Mouse (Mus musculus) limb, embryonic 11.5 days (tissue): ENCODE data around the gene A230072I06Rik. TPM values are rescaled to one million over a fixed set of nuclear protein-coding genes. Genes with fewer than 3 reads are reported as not detected.

Experiments used
- ATAC-seq: fragments of 200-750 bp; cut with Nextera tagmentation; 2 replicates; pipeline ENCODE4 v1.8.0; 2017; ENCODE audit warnings: low read depth; ENCODE audit not compliant: insufficient number of reproducible peaks, low FRiP score, low TSS enrichment
- DNase-seq: peaks from one replicate; pipeline ENCODE4 v3.0.0-alpha.2; 2015; ENCODE audit warnings: low spot score
- H3K27ac ChIP-seq: fragments of 300-500 bp; sonication (generic); replicated peaks from 2 replicates; pipeline ENCODE4 v1.5.1; 2014; ENCODE audit warnings: low read depth, mild to moderate bottlenecking, low read length
- H3K27me3 ChIP-seq: fragments of 300-500 bp; sonication (generic); 2 replicates; pipeline ENCODE4 v1.6.1; 2014; ENCODE audit warnings: mild to moderate bottlenecking, low read length, mixed read lengths; ENCODE audit not compliant: control insufficient read depth, insufficient read depth
- H3K36me3 ChIP-seq: fragments of 300-500 bp; sonication (generic); 2 replicates; pipeline ENCODE4 v1.6.1; 2014; ENCODE audit warnings: mild to moderate bottlenecking, low read length, moderate library complexity, mixed read lengths; ENCODE audit not compliant: control insufficient read depth, insufficient read depth
- H3K4me1 ChIP-seq: fragments of 300-500 bp; sonication (generic); 2 replicates; pipeline ENCODE4 v1.6.1; 2014; ENCODE audit warnings: low read length, mixed read lengths; ENCODE audit not compliant: control insufficient read depth, insufficient read depth
- H3K4me2 ChIP-seq: fragments of 300-500 bp; sonication (generic); 2 replicates; pipeline ENCODE4 v1.6.1; 2014; ENCODE audit warnings: low read depth, mild to moderate bottlenecking, moderate library complexity; ENCODE audit not compliant: severe bottlenecking
- H3K4me3 ChIP-seq: fragments of 300-500 bp; sonication (generic); 2 replicates; pipeline ENCODE4 v1.5.1; 2014; ENCODE audit warnings: low read depth, low read length
- H3K9ac ChIP-seq: fragments of 300-500 bp; sonication (generic); 2 replicates; pipeline ENCODE4 v1.6.1; 2014; ENCODE audit warnings: mild to moderate bottlenecking, low read length
- H3K9me3 ChIP-seq: fragments of 300-500 bp; sonication (generic); 2 replicates; pipeline ENCODE4 v1.6.1; 2016; ENCODE audit warnings: low read length; ENCODE audit not compliant: control insufficient read depth
- WGBS: fragments of 180-500 bp; shearing (Covaris S2); extraction: QIAGEN DNeasy Blood & Tissue Kit; methylation state at CpG from one replicate; pipeline ENCODE4 v1.1.7; 2014; 5-methylcytosine and 5-hydroxymethylcytosine counted together
- polyA plus RNA-seq: library from polyadenylated mRNA; unstranded; fragments of >200 nt; fragmentation: Nextera tagmentation; extraction: Ambion mirVana; gene quantifications from 2 replicates; pipeline ENCODE4 v1.2.1, GENCODE M21; 2014

A230072I06Rik gene
- not detected in 2 replicates for polyA plus RNA-seq

DNA sequence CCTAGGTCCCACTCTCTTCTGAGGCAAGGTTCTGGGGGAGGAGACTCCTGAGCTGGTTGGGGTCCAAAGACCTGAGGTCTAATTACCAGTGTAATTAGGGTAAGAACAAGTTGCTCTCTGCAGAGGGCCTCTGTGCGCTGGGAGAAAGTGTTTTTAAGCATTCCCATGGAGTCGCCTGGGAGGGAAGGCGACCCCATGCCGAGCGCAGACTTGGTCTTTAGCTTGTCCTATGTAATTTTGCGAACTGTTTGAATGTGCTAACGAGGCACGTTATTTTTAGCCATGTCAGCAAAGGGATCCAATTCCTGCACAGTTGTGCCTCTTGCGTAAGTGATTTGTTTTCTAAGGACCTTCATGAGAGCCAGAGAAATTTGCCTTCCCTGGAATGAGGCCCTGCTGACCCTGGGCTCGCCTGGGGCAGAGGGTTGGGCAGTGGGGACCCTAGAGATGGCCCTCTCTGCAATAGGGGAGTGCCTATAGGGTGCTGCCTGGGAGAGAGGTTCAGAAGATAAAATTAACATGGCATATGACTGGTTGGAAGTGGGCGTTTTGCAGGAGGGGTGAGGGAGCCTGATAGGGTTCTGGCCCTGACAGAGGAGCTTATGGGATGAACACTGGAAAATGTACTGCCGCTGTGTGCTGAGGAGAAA is at the start of gene A230072I06Rik:
TSS of gene A230072I06Rik (plus strand) at position 157 of the 650 bp plus-strand sequence.
- Histone ChIP-seq H3K4me3 (no peak within 1 kb of the TSS), H3K4me2 (no peak within 1 kb of the TSS), H3K27me3 (0 out of 2 replicates have a peak, but pooled peaks cover 2% of the 10 kb centered on the region), H3K36me3 (no peaks in the 10 kb centered on the region), H3K9me3 (no peaks in the 10 kb centered on the region), H3K9ac (no peak within 1 kb of the TSS), H3K27ac (no peak within 1 kb of the TSS), H3K4me1 (peaks cover 13% of the 10 kb centered on the region)
- ATAC-seq (no peak), DNase-seq (peak; percentile 33)
- WGBS: 20% methylated on average over 12 of the region's 12 CpGs

GRCm38 (mm10) chr8:12234039-12234438 is 44.6 kb upstream of the A230072I06Rik start:
- Histone ChIP-seq H3K27ac (no peak overlapping the region), H3K4me2 (no peak overlapping the region), H3K9ac (no peak overlapping the region), H3K9me3 (no peaks in the 10 kb centered on the region), H3K36me3 (no peaks in the 10 kb centered on the region), H3K4me3 (no peak overlapping the region), H3K27me3 (no peaks in the 10 kb centered on the region), H3K4me1 (peaks cover 6% of the 10 kb centered on the region)
- ATAC-seq: no peak
- peak; percentile 49 for DNase-seq
- WGBS: 14% methylated on average over 11 of the region's 11 CpGs

DNA sequence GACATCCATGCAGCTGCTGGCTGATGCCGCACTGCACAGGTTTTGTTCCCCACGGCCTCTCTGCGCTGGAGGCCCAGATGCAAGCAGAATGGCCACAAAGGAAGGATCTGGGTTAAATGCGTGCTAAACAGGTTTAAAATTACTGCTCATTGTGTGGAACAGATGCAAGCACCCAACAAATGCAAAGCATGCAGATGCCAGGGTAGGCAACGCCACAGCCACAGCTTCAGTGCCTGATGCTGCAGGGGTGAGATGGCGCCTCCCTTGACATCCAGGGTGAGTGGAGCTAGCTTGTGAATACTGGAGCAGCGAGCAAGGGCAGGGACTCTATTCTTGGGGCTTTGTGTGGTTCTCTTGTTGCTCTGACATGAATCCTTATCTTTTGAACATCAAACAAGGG is 39.8 kb upstream of the A230072I06Rik start:
- DNase-seq (no peak), ATAC-seq (no peak)
- WGBS: 83% methylated on average over 7 of the region's 7 CpGs
- no peaks in the 10 kb centered on the region for H3K36me3 ChIP-seq
- no peaks in the 10 kb centered on the region for H3K27me3 ChIP-seq
- H3K4me2 ChIP-seq: no peak overlapping the region
- H3K4me3 ChIP-seq: no peak overlapping the region
- H3K4me1 ChIP-seq: peaks cover 5% of the 10 kb centered on the region
- no peaks in the 10 kb centered on the region for H3K9me3 ChIP-seq
- no peak overlapping the region for H3K27ac ChIP-seq
- H3K9ac ChIP-seq: no peak overlapping the region

DNA sequence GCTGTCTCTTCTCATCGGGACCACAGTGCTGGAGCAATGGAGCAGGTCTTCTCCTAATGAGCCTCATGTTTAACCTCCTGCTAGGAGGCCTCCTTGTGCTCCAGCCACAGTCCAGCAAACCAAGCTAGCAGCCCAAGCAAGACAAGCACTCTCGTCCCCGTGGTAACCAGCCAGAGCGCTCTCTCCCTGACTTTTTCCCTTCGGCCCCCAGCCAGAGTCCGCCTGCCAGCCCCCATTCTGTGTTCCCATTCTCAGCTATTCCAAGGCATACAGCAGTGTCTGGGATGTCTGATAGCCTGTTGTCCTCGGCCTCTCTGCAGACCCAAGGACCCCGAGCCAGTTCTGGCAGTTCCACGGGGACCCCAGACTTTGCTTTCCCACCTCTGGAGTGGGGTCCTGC is 38.5 kb upstream of the A230072I06Rik start:
- H3K27me3 ChIP-seq: no peaks in the 10 kb centered on the region
- no peak overlapping the region for H3K4me3 ChIP-seq
- no peaks in the 10 kb centered on the region; the same call in 1 of the 2 replicates for H3K4me1 ChIP-seq
- no peak overlapping the region for H3K9ac ChIP-seq
- no peak overlapping the region for H3K4me2 ChIP-seq
- H3K36me3 ChIP-seq: no peaks in the 10 kb centered on the region
- ATAC-seq (no peak), DNase-seq (no peak)
- no peaks in the 10 kb centered on the region for H3K9me3 ChIP-seq
- no peak overlapping the region for H3K27ac ChIP-seq
- WGBS: 72% methylated on average over 9 of the region's 9 CpGs

GRCm38 (mm10) chr8:12243746-12244145 is 34.9 kb upstream of the A230072I06Rik start:
- Histone ChIP-seq H3K9ac (no peak overlapping the region), H3K27ac (no peak overlapping the region), H3K9me3 (no peaks in the 10 kb centered on the region), H3K4me1 (no peaks in the 10 kb centered on the region; the same call in 1 of the 2 replicates), H3K27me3 (no peaks in the 10 kb centered on the region), H3K4me2 (no peak overlapping the region), H3K4me3 (no peak overlapping the region), H3K36me3 (no peaks in the 10 kb centered on the region)
- no peak for ATAC-seq
- 83% methylated on average over 1 of the region's 1 CpGs for WGBS
- DNase-seq: no peak

- no peak overlapping the region for H3K27ac ChIP-seq
- H3K27me3 ChIP-seq: no peaks in the 10 kb centered on the region
- DNase-seq (no peak), ATAC-seq (no peak)
- H3K36me3 ChIP-seq: no peaks in the 10 kb centered on the region
- 88% methylated on average over 2 of the region's 2 CpGs for WGBS
- H3K4me3 ChIP-seq: no peak overlapping the region
- H3K9ac ChIP-seq: no peak overlapping the region
- no peaks in the 10 kb centered on the region for H3K9me3 ChIP-seq
- H3K4me2 ChIP-seq: no peak overlapping the region
- H3K4me1 ChIP-seq: no peaks in the 10 kb centered on the region
Measured at GRCm38 (mm10) chr8:12259890-12260289, 18.7 kb upstream of the A230072I06Rik start.

DNA sequence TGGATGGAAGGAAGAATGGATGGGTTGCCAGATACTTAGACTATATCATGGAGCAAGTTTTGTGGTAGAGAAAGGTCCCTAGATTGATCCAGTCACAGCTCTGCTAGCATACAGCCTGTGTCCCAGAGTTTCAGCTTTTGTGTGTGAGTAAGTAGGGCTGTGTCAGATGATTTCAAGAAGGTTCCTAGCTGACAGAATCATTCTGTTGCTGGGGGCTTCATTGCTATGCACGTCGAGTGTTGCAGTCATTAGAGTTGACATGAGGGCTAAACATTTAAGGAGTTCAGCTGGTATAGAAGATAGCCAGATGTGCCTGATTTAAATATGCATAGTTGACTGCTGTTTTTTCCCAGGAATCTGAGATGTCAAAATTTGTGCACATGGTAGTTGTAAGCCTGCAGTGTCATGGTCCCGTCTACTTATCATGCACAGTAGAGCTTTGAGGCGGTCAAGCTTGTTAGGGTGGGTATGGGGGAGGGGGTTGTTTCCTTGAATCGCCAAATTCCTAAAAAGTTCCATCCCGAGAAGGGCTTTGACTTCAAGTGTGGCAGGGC is 18.1 kb upstream of the A230072I06Rik start:
- H3K9me3 ChIP-seq: no peaks in the 10 kb centered on the region
- H3K9ac ChIP-seq: no peak overlapping the region
- DNase-seq (no peak), ATAC-seq (no peak)
- no peak overlapping the region for H3K4me3 ChIP-seq
- H3K4me2 ChIP-seq: no peak overlapping the region
- no peaks in the 10 kb centered on the region for H3K27me3 ChIP-seq
- H3K4me1 ChIP-seq: no peaks in the 10 kb centered on the region
- no peaks in the 10 kb centered on the region for H3K36me3 ChIP-seq
- 81% methylated on average over 6 of the region's 6 CpGs for WGBS
- H3K27ac ChIP-seq: no peak overlapping the region

- Histone ChIP-seq H3K4me1 (no peaks in the 10 kb centered on the region), H3K9me3 (no peaks in the 10 kb centered on the region), H3K27ac (no peak overlapping the region), H3K36me3 (no peaks in the 10 kb centered on the region), H3K27me3 (no peaks in the 10 kb centered on the region), H3K4me2 (no peak overlapping the region), H3K9ac (no peak overlapping the region), H3K4me3 (no peak overlapping the region)
- DNase-seq (no peak), ATAC-seq (no peak)
- 63% methylated on average over 4 of the region's 4 CpGs for WGBS
Measured at GRCm38 (mm10) chr8:12261556-12261955, 17.1 kb upstream of the A230072I06Rik start.
